Mouse (Mus musculus): ENCODE measurements around the gene Lima1. TPM values are rescaled to one million over a fixed set of nuclear protein-coding genes. Genes with fewer than 3 reads are reported as not detected.

The Lima1 gene
- polyA plus RNA-seq, 1 experiment from 2014 or later, result 77.1 TPM

DNA sequence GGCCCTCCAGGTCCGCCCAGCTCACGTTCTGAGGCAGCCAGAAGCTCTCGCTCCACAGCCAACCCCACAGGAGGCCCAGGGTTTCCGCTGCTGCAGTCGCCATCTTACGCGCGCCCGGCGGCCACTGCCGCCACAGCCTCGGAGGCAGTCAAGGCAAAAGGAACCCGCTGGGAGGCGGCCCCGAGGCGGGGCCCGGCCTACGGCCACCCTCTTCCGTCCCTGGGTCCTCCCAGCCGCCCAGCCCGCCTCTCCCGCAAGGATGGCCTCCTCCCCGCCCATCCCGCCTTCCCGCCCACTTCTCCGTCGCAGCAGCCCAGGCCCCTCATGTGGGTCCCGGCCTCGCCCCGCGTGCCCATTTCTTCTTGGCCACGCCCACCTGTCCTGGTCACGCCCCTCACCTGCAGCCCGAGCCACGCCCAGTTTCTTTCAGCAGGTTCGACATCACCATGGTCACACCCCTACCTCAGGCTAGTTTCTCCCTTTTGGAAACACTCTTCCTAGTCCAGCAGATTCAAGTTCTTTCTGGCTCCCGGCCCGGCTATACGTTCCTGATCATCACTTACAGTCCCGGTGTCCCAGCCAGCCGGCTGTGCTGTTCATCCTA, 102.9 kb downstream of the Lima1 start:
- Histone ChIP-seq H3K27ac (replicated peaks) (peak overlapping the region; percentile 92), H3K4me3 (ENCODE audit: low read depth, low read length) (peak overlapping the region; percentile 72), H3K4me1 (replicated peaks; ENCODE audit: control insufficient read depth, insufficient read depth) (no peaks in the 10 kb centered on the region), H3K4me2 (replicated peaks; ENCODE audit: low read depth) (peak overlapping the region; percentile 86), H3K9me3 (ENCODE audit: control insufficient read depth, low read length) (no peaks in the 10 kb centered on the region), H3K9ac (ENCODE audit: low read length) (peak overlapping the region; percentile 81), H3K36me3 (ENCODE audit: control insufficient read depth, insufficient read depth, low read length) (no peaks in the 10 kb centered on the region), H3K27me3 (ENCODE audit: control insufficient read depth, insufficient read depth, low read length) (no peaks in the 10 kb centered on the region)
- peak; percentile 96 for ATAC-seq (ENCODE audit: low FRiP score, low TSS enrichment)
- TF ChIP-seq CTCF (IDR thresholded peaks at IDR 0.05; ENCODE audit: low read depth), result peak; percentile 47
- no peak for TF ChIP-seq EP300 (optimal IDR thresholded peaks at IDR 0.05)
- 0% methylated on average over 38 of the region's 41 CpGs for WGBS
- DNase-seq (ENCODE audit: low spot score), result peak; percentile 96

DNA sequence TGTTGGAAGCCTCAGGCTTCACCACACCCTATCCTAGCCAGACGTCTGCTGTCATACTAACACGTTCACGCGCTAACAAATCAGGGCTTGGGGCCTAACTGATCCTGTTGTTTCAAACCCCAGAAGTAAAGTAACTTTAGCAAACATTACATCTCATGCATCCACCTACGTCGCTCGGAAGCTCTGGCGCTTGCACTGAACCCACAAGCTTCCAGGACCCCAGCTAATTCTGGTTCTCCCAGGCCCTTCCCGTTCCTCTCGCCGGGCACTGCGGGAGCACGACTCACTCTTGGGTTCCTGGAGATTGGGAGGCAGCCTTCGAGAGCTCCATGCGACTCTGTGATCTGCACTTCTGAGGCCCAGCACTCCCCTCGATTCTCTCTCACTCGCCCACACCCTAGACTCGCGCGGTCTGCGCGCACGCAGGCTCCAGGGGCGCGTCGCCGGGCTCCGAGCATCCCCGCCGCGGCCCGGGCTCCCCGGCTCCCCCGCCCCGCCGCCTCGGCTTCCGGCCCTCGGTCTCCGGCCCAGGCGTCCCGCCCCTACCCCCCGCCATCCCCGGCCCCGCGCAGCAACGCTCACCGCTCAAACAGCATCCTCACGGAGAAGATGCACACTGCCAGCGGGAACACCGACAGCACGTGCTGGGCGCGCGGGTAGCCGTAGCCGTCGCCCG, 103.5 kb downstream of the Lima1 start:
- 0% methylated on average over 46 of the region's 59 CpGs for WGBS
- H3K4me3 ChIP-seq (ENCODE audit: low read depth, low read length), result peak overlapping the region; percentile 72
- no peak for TF ChIP-seq EP300 (optimal IDR thresholded peaks at IDR 0.05)
- no peak for TF ChIP-seq CTCF (IDR thresholded peaks at IDR 0.05; ENCODE audit: low read depth)
- H3K9me3 ChIP-seq (ENCODE audit: control insufficient read depth, low read length), result no peaks in the 10 kb centered on the region
- no peaks in the 10 kb centered on the region for H3K27me3 ChIP-seq (ENCODE audit: control insufficient read depth, insufficient read depth, low read length)
- H3K27ac ChIP-seq (replicated peaks), result peak overlapping the region; percentile 92
- H3K9ac ChIP-seq (ENCODE audit: low read length), result peak overlapping the region; percentile 81
- H3K4me1 ChIP-seq (replicated peaks; ENCODE audit: control insufficient read depth, insufficient read depth), result no peaks in the 10 kb centered on the region
- no peak for DNase-seq (ENCODE audit: low spot score)
- peak; percentile 56 for ATAC-seq (ENCODE audit: low FRiP score, low TSS enrichment)
- peak overlapping the region; percentile 86 for H3K4me2 ChIP-seq (replicated peaks; ENCODE audit: low read depth)
- H3K36me3 ChIP-seq (ENCODE audit: control insufficient read depth, insufficient read depth, low read length), result no peaks in the 10 kb centered on the region

DNA sequence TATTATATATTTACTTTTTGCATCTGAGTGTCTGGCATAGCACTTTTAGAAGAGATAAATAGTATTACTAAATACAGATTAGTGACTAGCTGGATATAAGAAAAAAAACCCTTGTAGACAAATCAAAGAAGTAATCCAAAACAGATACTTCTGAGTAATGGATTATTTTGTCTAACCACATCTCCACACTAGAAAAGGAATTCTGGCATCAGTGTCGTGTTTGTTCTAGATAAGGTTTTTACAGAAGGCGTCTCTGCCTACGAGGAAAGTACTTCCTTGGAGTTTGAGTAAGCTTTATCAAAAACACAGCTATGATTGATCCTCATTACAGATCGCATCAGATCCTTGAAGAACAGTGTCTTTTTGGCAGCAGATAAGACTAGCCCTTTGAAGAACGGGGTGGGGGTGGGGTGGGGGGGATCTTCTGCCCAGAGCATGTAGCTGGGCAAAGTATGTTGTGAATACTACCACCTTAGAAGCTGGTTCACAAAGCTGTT, 104.2 kb downstream of the Lima1 start:
- Histone ChIP-seq H3K4me1 (replicated peaks; ENCODE audit: control insufficient read depth, insufficient read depth) (no peaks in the 10 kb centered on the region), H3K4me3 (ENCODE audit: low read depth, low read length) (peak overlapping the region; percentile 72), H3K27ac (replicated peaks) (peak overlapping the region; percentile 92; the same call in 1 of the 2 replicates), H3K9me3 (ENCODE audit: control insufficient read depth, low read length) (no peaks in the 10 kb centered on the region), H3K36me3 (ENCODE audit: control insufficient read depth, insufficient read depth, low read length) (no peaks in the 10 kb centered on the region), H3K9ac (ENCODE audit: low read length) (peak overlapping the region; percentile 81), H3K27me3 (ENCODE audit: control insufficient read depth, insufficient read depth, low read length) (no peaks in the 10 kb centered on the region), H3K4me2 (replicated peaks; ENCODE audit: low read depth) (peak overlapping the region; percentile 86)
- 4% methylated on average over 5 of the region's 5 CpGs for WGBS
- TF ChIP-seq CTCF (IDR thresholded peaks at IDR 0.05; ENCODE audit: low read depth) (no peak), EP300 (optimal IDR thresholded peaks at IDR 0.05) (no peak)
- ATAC-seq (ENCODE audit: low FRiP score, low TSS enrichment) (no peak), DNase-seq (ENCODE audit: low spot score) (no peak)

DNA sequence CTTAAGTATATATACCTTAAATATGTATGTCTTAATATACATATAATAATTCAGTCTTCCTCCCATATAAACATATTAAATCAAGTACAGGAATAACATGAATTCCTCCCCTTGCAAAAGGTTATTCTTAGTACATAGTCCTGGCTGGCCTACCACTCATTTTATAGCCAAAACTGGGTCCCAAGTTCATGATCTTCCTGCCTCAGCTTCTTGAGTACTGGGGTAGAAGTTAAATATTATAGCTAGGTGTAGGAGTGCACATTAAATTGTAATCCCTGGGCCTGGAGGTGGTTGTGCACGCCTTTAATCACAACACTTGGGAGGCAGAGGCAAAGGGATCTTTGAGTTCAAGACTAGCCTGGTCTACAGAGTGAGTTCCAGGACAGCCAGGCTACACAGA, 106.5 kb downstream of the Lima1 start:
- Histone ChIP-seq H3K9me3 (ENCODE audit: control insufficient read depth, low read length) (no peaks in the 10 kb centered on the region), H3K4me1 (replicated peaks; ENCODE audit: control insufficient read depth, insufficient read depth) (no peaks in the 10 kb centered on the region), H3K4me2 (replicated peaks; ENCODE audit: low read depth) (no peak overlapping the region), H3K4me3 (ENCODE audit: low read depth, low read length) (no peak overlapping the region), H3K27me3 (ENCODE audit: control insufficient read depth, insufficient read depth, low read length) (no peaks in the 10 kb centered on the region), H3K9ac (ENCODE audit: low read length) (no peak overlapping the region), H3K27ac (replicated peaks) (no peak overlapping the region), H3K36me3 (ENCODE audit: control insufficient read depth, insufficient read depth, low read length) (no peaks in the 10 kb centered on the region)
- ATAC-seq (ENCODE audit: low FRiP score, low TSS enrichment) (no peak), DNase-seq (ENCODE audit: low spot score) (no peak)
- WGBS, result 84% methylated on average over 1 of the region's 1 CpGs
- TF ChIP-seq CTCF (IDR thresholded peaks at IDR 0.05; ENCODE audit: low read depth) (no peak), EP300 (optimal IDR thresholded peaks at IDR 0.05) (no peak)

DNA sequence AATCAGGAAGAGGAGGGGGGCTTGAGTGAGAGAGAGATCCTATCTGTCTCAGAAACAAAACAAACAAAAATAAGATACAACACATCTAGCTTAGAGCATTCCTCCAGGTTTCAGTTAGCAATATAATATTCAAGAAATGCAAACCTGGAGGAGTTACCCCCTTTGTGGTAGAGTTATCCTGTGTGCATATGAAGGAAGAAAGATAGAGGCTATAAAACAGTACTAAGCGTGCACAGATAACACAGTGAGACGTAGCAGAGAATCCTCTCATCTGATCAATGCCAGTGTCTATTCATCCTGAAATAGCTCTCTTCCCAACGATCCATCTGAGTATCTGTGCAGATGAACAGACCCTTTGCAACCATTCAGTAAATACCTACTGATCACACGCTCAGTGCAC, 107.8 kb downstream of the Lima1 start:
- Histone ChIP-seq H3K36me3 (ENCODE audit: control insufficient read depth, insufficient read depth, low read length) (no peaks in the 10 kb centered on the region), H3K4me3 (ENCODE audit: low read depth, low read length) (no peak overlapping the region), H3K27ac (replicated peaks) (no peak overlapping the region), H3K9ac (ENCODE audit: low read length) (no peak overlapping the region), H3K4me1 (replicated peaks; ENCODE audit: control insufficient read depth, insufficient read depth) (no peaks in the 10 kb centered on the region), H3K9me3 (ENCODE audit: control insufficient read depth, low read length) (no peaks in the 10 kb centered on the region), H3K4me2 (replicated peaks; ENCODE audit: low read depth) (no peak overlapping the region), H3K27me3 (ENCODE audit: control insufficient read depth, insufficient read depth, low read length) (no peaks in the 10 kb centered on the region)
- no peak for ATAC-seq (ENCODE audit: low FRiP score, low TSS enrichment)
- 81% methylated on average over 4 of the region's 4 CpGs for WGBS
- no peak for DNase-seq (ENCODE audit: low spot score)
- TF ChIP-seq CTCF (IDR thresholded peaks at IDR 0.05; ENCODE audit: low read depth), result no peak
- no peak for TF ChIP-seq EP300 (optimal IDR thresholded peaks at IDR 0.05)

GRCm38 (mm10) chr15:99754204-99754603, 121.1 kb downstream of the Lima1 start:
- Histone ChIP-seq H3K4me1 (replicated peaks; ENCODE audit: control insufficient read depth, insufficient read depth) (no peaks in the 10 kb centered on the region), H3K4me2 (replicated peaks; ENCODE audit: low read depth) (no peak overlapping the region), H3K27ac (replicated peaks) (no peak overlapping the region), H3K9me3 (ENCODE audit: control insufficient read depth, low read length) (no peaks in the 10 kb centered on the region), H3K36me3 (ENCODE audit: control insufficient read depth, insufficient read depth, low read length) (no peaks in the 10 kb centered on the region), H3K27me3 (ENCODE audit: control insufficient read depth, insufficient read depth, low read length) (no peaks in the 10 kb centered on the region), H3K4me3 (ENCODE audit: low read depth, low read length) (no peak overlapping the region), H3K9ac (ENCODE audit: low read length) (no peak overlapping the region)
- no peak for ATAC-seq (ENCODE audit: low FRiP score, low TSS enrichment)
- WGBS, result 61% methylated on average over 3 of the region's 3 CpGs
- TF ChIP-seq EP300 (optimal IDR thresholded peaks at IDR 0.05) (no peak), CTCF (IDR thresholded peaks at IDR 0.05; ENCODE audit: low read depth) (no peak)
- DNase-seq (ENCODE audit: low spot score), result no peak

Data from stomach, postnatal 0 days (tissue).